Mouse (Mus musculus) adrenal gland, postnatal 10 days (tissue): Measurements from ENCODE around the gene Nos1. TPM values are rescaled to one million over a fixed set of nuclear protein-coding genes. Genes with fewer than 3 reads are reported as not detected.

ENCODE experiments used
- DNase-seq: peaks from one replicate; pipeline ENCODE4 v3.0.0; 2021; ENCODE audit warnings: mixed read lengths
- total RNA-seq, 2 experiments: library from RNA; stranded (reverse); gene quantifications; 2 replicates each; pipeline ENCODE4 v1.2.3; 2021

The Nos1 gene
- total RNA-seq, 2 experiments from 2014 or later: 1.0 to 4.2 TPM

DNA sequence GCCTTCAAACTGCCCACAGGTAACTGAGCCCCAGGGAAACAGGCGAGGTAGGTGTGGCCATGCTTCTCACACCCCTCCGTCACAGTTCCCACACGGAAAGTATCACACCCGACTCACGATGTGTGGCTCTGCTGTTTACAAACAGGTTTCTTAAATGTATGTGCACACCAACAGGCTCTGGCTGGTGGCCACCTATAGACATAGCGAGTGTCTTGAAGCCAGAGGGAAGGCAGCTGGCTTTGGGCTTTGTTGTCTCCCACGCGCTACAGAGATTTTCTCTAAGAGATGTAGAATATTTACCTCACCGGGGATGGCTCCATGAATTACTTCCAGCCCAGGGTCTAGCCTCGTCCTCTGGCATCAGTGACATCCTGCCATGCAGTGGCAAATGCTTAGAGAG, 118.5 kb downstream of the Nos1 start:
- DNase-seq: no peak

DNA sequence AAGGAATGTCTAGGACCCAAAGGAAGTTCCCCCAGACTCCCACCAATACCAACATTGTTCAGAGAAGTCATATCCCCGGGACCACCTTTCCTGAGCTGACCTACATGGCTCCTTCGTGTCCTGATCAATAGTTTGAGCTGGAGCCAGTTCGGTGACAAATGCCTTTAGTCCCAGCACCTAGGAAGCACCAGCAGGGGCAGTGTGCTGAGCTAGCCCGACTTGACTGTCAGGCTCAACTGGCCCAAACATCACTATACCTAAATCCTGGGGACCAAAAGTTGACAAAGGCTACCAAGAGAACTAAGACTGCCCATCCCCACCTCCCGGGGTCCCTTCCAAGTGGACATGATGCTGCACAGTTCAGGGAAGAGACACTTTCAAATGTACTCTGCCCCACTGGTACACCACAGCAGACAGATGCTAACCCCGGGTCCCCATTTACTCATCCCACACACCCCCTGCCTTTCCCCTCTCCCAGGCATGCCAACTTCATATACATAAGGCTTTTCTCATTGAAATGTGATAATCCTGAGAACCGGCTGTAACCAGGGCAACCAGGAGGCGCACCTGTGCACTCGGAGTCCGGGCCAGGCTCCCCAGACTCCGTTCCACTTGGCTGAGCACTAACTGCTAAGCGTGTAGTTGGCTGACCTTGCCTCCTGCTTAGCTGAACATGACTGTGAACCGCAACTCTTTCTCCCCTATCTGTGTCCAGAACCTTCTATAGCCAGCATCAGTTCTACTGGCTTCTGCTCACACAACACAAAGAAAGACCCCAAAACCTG, 120.3 kb downstream of the Nos1 start:
- DNase-seq: no peak

GRCm38 (mm10) chr5:117903534-117903933, 122.7 kb downstream of the Nos1 start:
- no peak for DNase-seq

- no peak for DNase-seq
These were observed 124.9 kb downstream of the Nos1 start for GRCm38 (mm10) chr5:117905728-117906127.

DNA sequence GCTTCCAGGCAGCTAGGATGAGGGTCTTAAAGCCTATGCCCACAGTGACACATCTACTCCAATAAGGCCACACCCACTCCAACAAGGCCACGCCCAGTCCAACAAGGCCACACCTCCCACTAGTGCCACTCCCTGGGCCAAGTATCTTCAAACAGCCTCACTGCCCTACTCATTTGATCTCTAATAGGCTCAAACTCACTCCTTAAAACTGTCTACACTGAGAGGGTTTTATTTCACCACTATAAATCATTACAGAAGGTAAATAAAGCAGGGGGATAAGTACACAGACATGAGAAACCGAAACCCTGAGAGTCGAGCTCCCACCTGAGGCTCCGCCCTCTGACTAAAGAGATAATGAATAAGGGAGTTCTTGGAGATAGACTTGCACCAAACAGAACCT, 128.7 kb downstream of the Nos1 start:
- no peak for DNase-seq

DNA sequence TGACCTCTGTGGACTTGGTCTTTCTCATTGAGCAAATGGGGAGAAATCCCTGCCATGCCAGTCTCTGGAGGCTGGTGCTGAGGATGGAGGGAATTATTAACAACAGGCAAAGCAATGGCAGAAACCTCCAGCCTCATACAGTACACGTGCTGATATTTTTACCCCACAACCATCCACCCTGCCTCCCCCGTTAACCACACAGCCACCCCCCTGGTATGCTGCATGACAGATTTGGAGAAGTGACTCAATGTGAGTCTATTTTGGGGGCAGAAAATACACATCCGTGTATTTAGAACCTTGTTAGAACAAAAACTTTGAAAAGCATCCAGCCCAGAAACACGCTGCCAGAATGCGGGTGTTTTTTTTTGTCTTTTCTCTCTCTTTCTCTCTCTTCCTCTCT, 135.5 kb downstream of the Nos1 start:
- no peak for DNase-seq

DNA sequence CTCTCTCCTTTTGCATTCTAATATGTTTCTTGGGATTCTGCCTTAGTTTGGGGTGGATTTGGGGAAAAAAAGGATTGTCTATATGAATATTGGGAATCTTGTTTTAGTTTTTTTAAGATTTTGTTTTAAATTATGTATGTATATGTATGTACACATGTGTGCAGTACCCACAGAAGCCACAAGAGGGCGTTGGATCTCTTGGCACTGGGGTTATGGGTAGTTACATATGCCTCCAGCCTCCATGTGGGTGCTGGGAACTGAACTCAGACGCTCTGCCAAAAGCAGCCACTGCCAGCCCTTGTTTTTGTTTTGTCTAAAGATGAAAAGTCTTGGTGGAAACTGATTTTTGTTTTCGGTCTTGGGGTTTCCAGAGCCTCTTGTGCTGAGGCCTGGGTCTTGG, 136.1 kb downstream of the Nos1 start:
- no peak for DNase-seq

DNA sequence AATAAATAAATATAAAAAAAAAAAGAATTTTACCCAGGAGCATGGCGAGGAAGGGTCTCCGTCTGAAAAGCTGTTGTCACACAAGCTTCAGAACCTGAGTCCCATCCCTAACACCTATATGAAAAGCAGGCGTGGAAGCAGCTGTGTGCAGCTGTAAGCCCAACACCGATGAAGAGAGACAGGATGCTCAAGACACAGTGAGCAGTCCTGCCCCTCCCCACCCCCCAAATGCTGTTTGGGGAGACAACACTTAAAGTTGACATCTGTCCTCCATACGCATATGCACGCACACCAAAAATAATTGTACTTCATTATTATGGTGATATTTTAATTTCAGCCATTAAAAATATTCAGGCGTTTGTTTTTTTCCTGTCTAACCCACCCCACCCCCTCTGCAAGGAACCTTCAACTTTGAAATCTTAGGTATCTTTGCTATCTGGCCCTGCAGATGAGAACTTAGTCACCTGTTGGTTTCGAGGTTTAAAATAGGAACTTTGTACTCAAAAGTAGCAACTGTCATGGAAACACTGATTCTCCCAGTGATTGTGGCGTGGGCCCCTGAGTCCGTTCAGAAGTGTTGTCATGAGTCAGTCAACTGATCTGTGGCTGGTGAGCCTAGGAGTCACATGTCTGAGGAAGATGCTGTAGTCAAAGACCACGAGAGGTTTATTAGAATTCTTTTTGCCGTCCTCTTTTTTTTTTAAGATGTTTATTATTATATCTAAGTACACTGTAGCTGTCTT, 141.1 kb downstream of the Nos1 start:
- DNase-seq: no peak

DNA sequence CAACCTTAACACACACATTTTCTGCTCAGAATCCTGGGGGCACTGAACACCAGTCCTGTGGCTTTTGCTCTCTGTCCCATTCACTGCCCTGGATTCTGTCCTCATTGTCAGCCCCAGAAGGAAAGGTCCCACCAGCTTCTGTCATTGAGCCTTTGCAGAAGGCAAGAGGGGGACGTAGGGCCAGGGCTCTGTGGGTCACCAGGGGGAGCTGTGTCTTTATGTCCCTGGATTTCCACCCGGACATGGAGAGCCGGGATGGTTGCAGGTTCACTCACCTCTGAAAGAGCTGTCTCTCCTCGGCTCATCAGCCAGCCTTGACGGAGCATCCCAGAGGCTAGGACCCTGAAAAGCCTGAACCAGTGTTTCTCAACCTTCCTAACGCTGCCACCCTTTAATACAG, 142.9 kb downstream of the Nos1 start:
- no peak for DNase-seq

DNA sequence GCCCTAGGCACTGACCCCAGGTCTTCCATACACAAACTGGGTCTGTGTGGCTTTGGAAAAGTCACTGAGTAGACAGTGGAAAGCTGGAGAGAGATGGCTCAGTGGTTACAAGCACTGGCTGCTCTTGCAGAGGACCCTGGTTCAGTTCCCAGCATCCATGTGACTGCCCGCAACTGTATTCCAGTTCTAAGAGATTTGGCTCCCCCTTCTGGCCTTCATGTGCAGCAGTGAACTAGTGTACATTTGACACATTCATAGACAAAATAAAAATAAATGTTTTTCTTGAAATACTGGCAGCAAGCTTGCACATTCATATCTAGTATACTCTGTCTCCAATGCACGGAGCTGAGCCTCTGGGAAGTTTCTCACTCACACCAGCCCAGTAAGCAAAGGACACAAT, 147.7 kb downstream of the Nos1 start:
- DNase-seq: no peak

- DNase-seq: no peak
These were observed 151.4 kb downstream of the Nos1 start for GRCm38 (mm10) chr5:117932222-117932621.

DNA sequence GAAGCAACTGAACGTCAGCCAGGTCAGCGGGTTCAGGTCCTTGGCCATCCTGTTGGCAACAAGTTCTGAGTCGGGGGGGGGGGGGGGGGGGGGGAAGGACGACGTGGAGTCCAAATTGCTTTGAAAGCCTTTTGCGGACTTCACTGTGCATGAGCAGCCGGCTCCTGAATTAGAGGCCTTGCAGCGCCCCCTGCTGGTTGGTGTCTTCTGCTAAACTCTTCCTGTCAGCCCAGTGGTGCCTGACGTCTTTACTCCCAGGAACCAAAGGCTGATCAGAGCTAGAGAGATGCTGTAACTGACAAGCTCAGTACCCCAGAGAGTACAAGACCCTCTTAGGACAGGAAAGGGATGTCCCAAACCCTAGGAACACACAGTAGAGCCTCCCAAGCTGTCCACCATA, 152.0 kb downstream of the Nos1 start:
- DNase-seq: peak; percentile 94

DNA sequence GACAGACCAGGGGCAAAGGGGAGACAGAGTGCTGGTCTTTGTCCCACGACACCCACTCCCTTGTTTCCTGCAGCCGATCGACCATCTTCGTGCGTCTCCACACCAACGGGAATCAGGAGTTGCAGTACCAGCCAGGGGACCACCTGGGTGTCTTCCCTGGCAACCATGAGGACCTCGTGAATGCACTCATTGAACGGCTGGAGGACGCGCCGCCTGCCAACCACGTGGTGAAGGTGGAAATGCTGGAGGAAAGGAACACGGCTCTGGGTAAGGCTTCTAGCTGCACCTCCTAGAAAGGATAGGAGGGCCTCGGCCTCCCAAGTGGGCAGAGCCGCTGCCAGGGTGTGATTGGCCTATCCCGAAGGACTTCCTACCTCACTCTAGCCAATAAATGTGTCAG, 155.5 kb downstream of the Nos1 start:
- no peak for DNase-seq

GRCm38 (mm10) chr5:117937186-117937585, 156.4 kb downstream of the Nos1 start:
- DNase-seq: no peak

DNA sequence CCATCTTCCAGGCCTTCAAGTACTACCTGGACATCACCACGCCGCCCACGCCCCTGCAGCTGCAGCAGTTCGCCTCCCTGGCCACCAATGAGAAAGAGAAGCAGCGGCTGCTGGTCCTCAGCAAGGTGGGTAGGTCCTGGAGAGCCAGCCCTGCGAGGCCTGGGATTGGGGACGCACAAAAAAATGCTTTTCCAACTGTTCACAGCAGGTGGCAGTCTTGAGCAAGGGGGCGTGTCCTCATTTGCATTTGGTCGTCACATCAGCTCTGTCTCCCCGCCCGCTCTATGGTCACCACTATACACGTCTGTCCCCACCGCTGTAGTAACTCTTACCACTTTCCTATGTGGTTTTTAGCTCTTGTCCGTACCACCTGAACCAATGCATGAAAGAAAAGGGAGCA, 157.3 kb downstream of the Nos1 start:
- peak; percentile 81 for DNase-seq

GRCm38 (mm10) chr5:117939402-117939801, 158.6 kb downstream of the Nos1 start:
- no peak for DNase-seq

GRCm38 (mm10) chr5:117941552-117941951, 160.7 kb downstream of the Nos1 start:
- DNase-seq: no peak

GRCm38 (mm10) chr5:117946605-117947004, 165.8 kb downstream of the Nos1 start:
- peak; percentile 69 for DNase-seq

DNA sequence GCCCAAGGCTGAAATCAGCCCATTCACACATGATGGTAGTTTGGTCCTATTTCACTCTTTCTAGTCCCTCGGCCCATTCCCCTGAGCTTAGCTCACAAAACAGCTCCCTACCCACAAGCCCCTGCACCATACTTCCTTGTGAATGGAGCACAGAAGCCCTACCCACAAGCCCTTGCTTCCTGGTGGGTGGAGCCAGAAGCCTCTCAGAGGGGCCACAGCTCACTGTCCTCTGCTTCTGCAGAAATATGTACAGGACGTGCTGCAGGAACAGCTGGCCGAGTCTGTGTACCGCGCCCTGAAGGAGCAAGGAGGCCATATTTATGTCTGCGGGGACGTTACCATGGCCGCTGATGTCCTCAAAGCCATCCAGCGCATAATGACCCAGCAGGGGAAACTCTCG, 168.6 kb downstream of the Nos1 start:
- no peak for DNase-seq

GRCm38 (mm10) chr5:117953893-117954292, 173.1 kb downstream of the Nos1 start:
- DNase-seq: no peak

DNA sequence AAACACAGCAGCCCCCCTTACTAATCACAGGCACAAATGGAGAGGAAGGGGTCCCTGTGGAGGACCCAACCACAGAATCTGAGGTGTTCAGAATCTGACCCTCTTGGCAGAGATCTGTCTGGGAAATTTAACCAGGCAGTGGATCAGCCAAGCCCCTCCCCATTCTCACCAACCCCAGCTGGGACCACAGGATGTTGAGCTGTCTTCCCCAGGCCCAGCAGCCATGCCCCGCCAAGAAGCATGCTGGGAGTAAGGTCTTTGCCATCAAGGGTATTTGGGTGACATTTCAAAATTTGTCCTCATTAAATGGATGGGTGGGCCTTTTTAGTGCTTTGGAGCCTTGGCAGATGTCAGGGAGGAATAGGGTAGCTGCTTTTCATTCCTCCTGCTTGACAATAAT, 173.6 kb downstream of the Nos1 start:
- no peak for DNase-seq

- peak; percentile 54 for DNase-seq
These were observed 175.0 kb downstream of the Nos1 start for GRCm38 (mm10) chr5:117955675-117956420.

DNA sequence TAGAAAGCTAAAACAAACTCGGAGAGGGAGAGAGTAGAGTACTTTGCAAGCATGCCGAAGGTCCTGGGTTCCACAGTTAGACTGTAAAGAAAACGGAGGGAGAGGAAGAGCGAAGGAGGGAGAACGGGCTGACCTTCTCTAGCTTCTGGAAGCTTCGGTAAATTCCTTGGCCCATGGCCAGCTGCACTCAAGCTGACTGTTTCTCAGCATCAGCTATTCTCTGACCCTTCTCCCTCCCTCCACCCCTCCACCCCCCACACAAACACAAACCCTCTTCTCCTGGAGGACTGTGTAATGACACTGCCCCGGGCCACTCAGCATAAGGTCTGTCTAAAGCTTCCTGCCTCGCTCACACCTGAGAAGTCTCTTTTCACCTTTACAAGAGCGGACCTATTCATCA, 183.9 kb downstream of the Nos1 start:
- peak; percentile 24 for DNase-seq
